Mouse (Mus musculus) testis, adult 2 months (tissue): Measurements from ENCODE around the gene Samm50.

Experiments used
- CTCF ChIP-seq: fragments of 200-500 bp; IDR thresholded peaks from 2 replicates; pipeline ENCODE4 v1.5.1; 2012; ENCODE audit warnings: low read depth, mild to moderate bottlenecking, inconsistent platforms, low read length, moderate library complexity; ENCODE audit not compliant: control insufficient read depth, insufficient read depth, insufficient replicate concordance
- POLR2A ChIP-seq: fragments of 200-500 bp; IDR thresholded peaks from 2 replicates; pipeline ENCODE4 v1.6.1; 2012; ENCODE audit warnings: low read depth, mild to moderate bottlenecking, inconsistent platforms, low read length, moderate library complexity; ENCODE audit not compliant: control insufficient read depth

DNA sequence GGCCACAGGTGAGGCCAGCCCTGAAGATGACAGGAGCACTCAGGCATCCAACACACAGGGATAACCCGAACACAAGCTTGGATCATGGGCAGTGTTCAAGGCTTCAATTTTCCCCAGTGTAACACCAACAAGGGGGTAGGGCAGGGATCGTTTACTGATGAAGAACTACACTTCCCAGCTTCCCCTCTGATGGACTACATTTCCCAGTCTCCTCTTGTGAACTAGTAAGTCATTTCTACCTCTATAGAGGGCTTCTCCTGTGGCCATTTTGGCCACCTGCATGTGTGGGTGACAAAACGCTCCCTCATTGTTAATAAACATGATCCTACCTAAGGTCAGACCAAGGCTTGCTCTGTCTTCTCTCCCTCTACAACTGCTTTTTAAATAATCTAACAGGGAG, 2.2 kb upstream of the Samm50 start:
- TF ChIP-seq POLR2A (no peak), CTCF (no peak)
